Mouse (Mus musculus) midbrain, embryonic 13.5 days (tissue): Measurements from ENCODE around the gene Oog3. TPM values are rescaled to one million over a fixed set of nuclear protein-coding genes. Genes with fewer than 3 reads are reported as not detected.

Experiments
- ATAC-seq: fragments of 200-750 bp; cut with Nextera tagmentation; 2 replicates; pipeline ENCODE4 v1.8.0; 2017; ENCODE audit warnings: mild to moderate bottlenecking, moderate TSS enrichment, moderate library complexity
- H3K27ac ChIP-seq: fragments of 300-500 bp; sonication (generic); 2 replicates; pipeline ENCODE4 v1.5.1; 2015; ENCODE audit warnings: inconsistent platforms, mild to moderate bottlenecking, moderate library complexity
- H3K27me3 ChIP-seq: fragments of 300-500 bp; sonication (generic); 2 replicates; pipeline ENCODE4 v1.6.1; 2015; ENCODE audit warnings: mild to moderate bottlenecking, inconsistent platforms
- H3K36me3 ChIP-seq: fragments of 300-500 bp; sonication (generic); 2 replicates; pipeline ENCODE4 v1.6.1; 2015; ENCODE audit warnings: mild to moderate bottlenecking, inconsistent platforms
- H3K4me1 ChIP-seq: fragments of 300-500 bp; sonication (generic); replicated peaks from 2 replicates; pipeline ENCODE4 v1.6.1; 2015; ENCODE audit warnings: inconsistent platforms
- H3K4me2 ChIP-seq: fragments of 300-500 bp; sonication (generic); replicated peaks from 2 replicates; pipeline ENCODE4 v1.6.1; 2015; ENCODE audit warnings: moderate library complexity, mild to moderate bottlenecking, inconsistent platforms
- H3K4me3 ChIP-seq: fragments of 300-500 bp; sonication (generic); replicated peaks from 2 replicates; pipeline ENCODE4 v1.5.1; 2015; ENCODE audit warnings: mild to moderate bottlenecking, inconsistent platforms
- H3K9ac ChIP-seq: fragments of 300-500 bp; sonication (generic); replicated peaks from 2 replicates; pipeline ENCODE4 v1.6.1; 2015; ENCODE audit warnings: mild to moderate bottlenecking, inconsistent platforms
- H3K9me3 ChIP-seq: fragments of 300-500 bp; sonication (generic); 2 replicates; pipeline ENCODE4 v1.6.1; 2016; ENCODE audit warnings: mild to moderate bottlenecking, inconsistent platforms
- WGBS: fragments of 180-500 bp; shearing (Covaris S2); methylation state at CpG from one replicate; pipeline ENCODE4 v1.1.7; 2015; 5-methylcytosine and 5-hydroxymethylcytosine counted together
- polyA plus RNA-seq: library from polyadenylated mRNA; unstranded; fragments of >200 nt; fragmentation: Nextera tagmentation; extraction: Ambion mirVana; gene quantifications from 2 replicates; pipeline ENCODE4 v1.2.1, GENCODE M21; 2015

Oog3 gene
- polyA plus RNA-seq = not detected in 2 replicates

DNA sequence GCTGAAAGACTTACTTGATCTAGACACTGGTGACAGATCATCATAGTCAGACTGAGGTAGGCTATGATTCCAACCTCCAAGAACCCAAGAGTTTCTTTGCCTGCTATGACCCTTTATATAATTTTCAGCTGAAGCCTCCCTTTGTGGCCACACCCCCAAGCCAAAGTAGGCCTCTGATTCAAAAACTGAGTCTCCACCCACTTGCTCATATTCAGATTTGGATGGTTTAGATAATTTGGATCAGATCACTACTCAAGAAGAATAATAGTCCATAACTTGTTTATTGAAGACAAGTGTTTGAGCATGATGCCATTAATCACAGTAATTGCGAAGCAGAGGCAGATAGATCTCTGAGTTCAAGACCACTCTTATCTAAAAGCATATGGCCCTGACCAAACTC, at the start of gene Oog3:
Oog3 (minus strand) TSS at position 101 of the 400 bp plus-strand sequence.
- peaks cover 59% of the 10 kb centered on the region for H3K9me3 ChIP-seq
- 76% methylated on average over 1 of the region's 1 CpGs for WGBS
- no peak for ATAC-seq

DNA sequence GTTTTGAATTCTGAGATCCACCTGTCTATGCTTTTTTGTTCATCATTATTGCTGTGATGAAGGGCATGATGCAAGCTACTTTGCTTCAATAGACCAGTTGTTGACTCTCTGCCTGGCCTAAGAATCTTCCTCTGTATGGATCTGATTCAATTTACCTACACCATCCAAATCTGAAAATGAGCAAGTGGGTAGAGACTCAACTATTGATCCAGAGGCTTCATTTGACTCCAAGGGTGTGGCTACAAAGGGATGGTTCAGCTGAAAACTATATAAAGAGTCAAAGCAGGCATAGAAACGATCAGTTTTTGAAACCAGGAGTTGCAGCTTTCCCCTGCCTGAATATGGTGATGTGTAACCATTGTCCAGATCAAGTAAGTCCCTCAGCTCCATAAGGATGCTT, 28.0 kb upstream of the Oog3 start, which contains the start of gene Oog2:
Oog2 (plus strand) TSS at position 301 of the 400 bp plus-strand sequence.
- H3K9ac ChIP-seq = no peak within 1 kb of the TSS
- H3K4me3 ChIP-seq = no peak within 1 kb of the TSS
- ATAC-seq = no peak
- no peaks in the 10 kb centered on the region for H3K36me3 ChIP-seq
- WGBS = 26% methylated on average over 1 of the region's 1 CpGs
- peaks cover 36% of the 10 kb centered on the region for H3K9me3 ChIP-seq
- H3K4me2 ChIP-seq = no peak within 1 kb of the TSS
- no peaks in the 10 kb centered on the region for H3K4me1 ChIP-seq
- no peaks in the 10 kb centered on the region for H3K27me3 ChIP-seq
- no peak within 1 kb of the TSS for H3K27ac ChIP-seq

More for the DNA sequence above, at the start of gene Oog3:
- H3K27me3 ChIP-seq = no peaks in the 10 kb centered on the region
- H3K4me3 ChIP-seq = no peak within 1 kb of the TSS
- H3K4me2 ChIP-seq = no peak within 1 kb of the TSS
- no peaks in the 10 kb centered on the region for H3K36me3 ChIP-seq
- H3K4me1 ChIP-seq = no peaks in the 10 kb centered on the region
- H3K27ac ChIP-seq = no peak within 1 kb of the TSS
- no peak within 1 kb of the TSS for H3K9ac ChIP-seq

Other genes with a start within 250 kb of the Oog3 start
- not detected in 2 replicates for gene Pramef25, start 211.6 kb downstream of the Oog3 start, polyA plus RNA-seq
- gene Gm13101, start 195.7 kb downstream of the Oog3 start, polyA plus RNA-seq = not detected in 2 replicates
- not detected in 2 replicates for gene Pramef17, start 168.3 kb downstream of the Oog3 start, polyA plus RNA-seq
- not detected in 2 replicates for gene Pramel4, start 103.5 kb downstream of the Oog3 start, polyA plus RNA-seq
- gene Gm13102, start 56.2 kb downstream of the Oog3 start, polyA plus RNA-seq = not detected in 2 replicates
- not detected in 2 replicates for gene Oog2, start 28.1 kb upstream of the Oog3 start, polyA plus RNA-seq
- not detected in 2 replicates for gene C87977, start 50.7 kb upstream of the Oog3 start, polyA plus RNA-seq
- not detected in 2 replicates for gene Pramel5, start 117.8 kb upstream of the Oog3 start, polyA plus RNA-seq
- gene Gm13128, start 167.6 kb upstream of the Oog3 start, polyA plus RNA-seq = not detected in 2 replicates
- gene Gm13119, start 195.3 kb upstream of the Oog3 start, polyA plus RNA-seq = not detected in 2 replicates
- not detected in 2 replicates for gene Pramef20, start 215.3 kb upstream of the Oog3 start, polyA plus RNA-seq
- gene Pramef12, start 245.8 kb upstream of the Oog3 start, polyA plus RNA-seq = 0.09 TPM in 1 of 2 replicates, not detected in the other